ENCODE assay signal across 10 mouse cellular contexts in genomic region chr2:93267791-93268190, GRCm38 (mm10).
DNase-seq lines count a peak whose midpoint lies in the region; ATAC-seq and TF ChIP-seq lines count a peak whose summit lies in the region.
"Had no signal": no experiment of that assay in that cellular context is flagged by ENCODE, and none has a peak within 500 bp of the region (broad histone marks: within the 10 kb centered on the region; RNA-seq: fewer than 3 reads in every experiment).

No protein-coding gene starts in this region.

- peak; percentile 52 for DNase-seq in adrenal gland, adult 2 months
- DNase-seq in adrenal gland, adult 18-20 months (ENCODE audit: low spot score in 2 of 2) = no peak
- DNase-seq in B cell, adult 2 months = no peak
- DNase-seq in left cerebral cortex, adult 2 months (ENCODE audit: extremely low spot score in 1 of 2, low spot score in 2 of 2) = no peak
- DNase-seq in frontal cortex, postnatal 25 days (ENCODE audit: low spot score in 2 of 2) = no peak
- DNase-seq: cerebellum, postnatal 36 days had no signal

- H3K4me3 ChIP-seq in brown adipose tissue, adult 24 weeks (ENCODE audit: insufficient read depth, low read depth, low read length) = no peak overlapping the region
- no peak overlapping the region for H3K4me3 ChIP-seq in hindbrain, embryonic 16.5 days (ENCODE audit: low read length)
- H3K4me3 ChIP-seq in liver, embryonic 16.5 days (ENCODE audit: low read depth, low read length) = no peak overlapping the region
- no peak overlapping the region for H3K4me3 ChIP-seq in left cerebral cortex, adult 2 months
- H3K4me3 ChIP-seq: neural tube, embryonic 12.5 days had no signal

- peaks cover 49% of the 10 kb centered on the region for H3K4me1 ChIP-seq in brown adipose tissue, adult 24 weeks (ENCODE audit: control insufficient read depth, insufficient read depth, insufficient read length, low read length)
- peaks cover 22% of the 10 kb centered on the region for H3K4me1 ChIP-seq in hindbrain, embryonic 16.5 days (ENCODE audit: control insufficient read depth, insufficient read depth, low read depth, low read length)
- H3K4me1 ChIP-seq in liver, embryonic 16.5 days (ENCODE audit: control insufficient read depth, low read depth, low read length) = no peaks in the 10 kb centered on the region

- ATAC-seq in hindbrain, embryonic 16.5 days = no peak
- peak; percentile 64 for ATAC-seq in liver, embryonic 16.5 days (ENCODE audit: low read depth)

- no peaks in the 10 kb centered on the region for H3K36me3 ChIP-seq in hindbrain, embryonic 16.5 days (ENCODE audit: control insufficient read depth, insufficient read depth, low read length)
- no peaks in the 10 kb centered on the region for H3K36me3 ChIP-seq in liver, embryonic 16.5 days (ENCODE audit: control insufficient read depth, insufficient read depth)
- H3K36me3 ChIP-seq: neural tube, embryonic 12.5 days had no signal

- WGBS in hindbrain, embryonic 16.5 days = 62% methylated on average over 4 of the region's 4 CpGs
- WGBS in liver, embryonic 16.5 days (ENCODE audit: insufficient replicate concordance) = 34% methylated on average over 4 of the region's 4 CpGs

- no peaks in the 10 kb centered on the region for H3K9me3 ChIP-seq in hindbrain, embryonic 16.5 days (ENCODE audit: control insufficient read depth, low read length)
- no peaks in the 10 kb centered on the region for H3K9me3 ChIP-seq in liver, embryonic 16.5 days (replicated peaks; ENCODE audit: control insufficient read depth, low read length)
- H3K9me3 ChIP-seq: neural tube, embryonic 12.5 days had no signal

- no peak overlapping the region for H3K9ac ChIP-seq in hindbrain, embryonic 16.5 days (ENCODE audit: low read depth, low read length)
- H3K9ac ChIP-seq in liver, embryonic 16.5 days (ENCODE audit: low read depth, low read length) = no peak overlapping the region
- H3K9ac ChIP-seq: neural tube, embryonic 12.5 days had no signal

- H3K4me2 ChIP-seq in hindbrain, embryonic 16.5 days (ENCODE audit: low read length) = no peak overlapping the region
- no peak overlapping the region for H3K4me2 ChIP-seq in liver, embryonic 16.5 days (ENCODE audit: low read depth, low read length)
- H3K4me2 ChIP-seq: neural tube, embryonic 12.5 days had no signal

- no peak for TF ChIP-seq CTCF in left cerebral cortex, adult 2 months (IDR thresholded peaks at IDR 0.05)

- peak overlapping the region; percentile 29; the same call in 1 of the 2 replicates for H3K27ac ChIP-seq in brown adipose tissue, adult 24 weeks (replicated peaks; ENCODE audit: low read depth, low read length)
- H3K27ac ChIP-seq in hindbrain, embryonic 16.5 days (ENCODE audit: low read depth, low read length) = peak overlapping the region; percentile 40
- no peak overlapping the region for H3K27ac ChIP-seq in liver, embryonic 16.5 days (ENCODE audit: low read length)
- no peak overlapping the region for H3K27ac ChIP-seq in left cerebral cortex, adult 2 months
- H3K27ac ChIP-seq: neural tube, embryonic 12.5 days had no signal

- H3K27me3 ChIP-seq in hindbrain, embryonic 16.5 days (replicated peaks; ENCODE audit: control insufficient read depth, insufficient read depth, low read length) = no peaks in the 10 kb centered on the region
- H3K27me3 ChIP-seq in liver, embryonic 16.5 days (ENCODE audit: control insufficient read depth, insufficient read depth, low read depth, low read length) = no peaks in the 10 kb centered on the region
- H3K27me3 ChIP-seq: neural tube, embryonic 12.5 days had no signal

- intact Hi-C loops in left cerebral cortex, adult 2 months (cut with DNase I) = no loop called here

Comparison
In these comparisons a context has a peak if more than half of its experiments do, and no peak if none do; other contexts are left out.
1. H3K27ac ChIP-seq: peak in brown adipose tissue, adult 24 weeks (single experiment) and hindbrain, embryonic 16.5 days (single experiment); none in liver, embryonic 16.5 days (single experiment) and left cerebral cortex, adult 2 months (single experiment).